Mouse (Mus musculus): Measurements from ENCODE around the gene Tbx6. TPM values are rescaled to one million over a fixed set of nuclear protein-coding genes. Genes with fewer than 3 reads are reported as not detected.

Tbx6 gene
- total RNA-seq (2021) = under 1 TPM; 0.52 to 0.59 TPM
- long read RNA-seq, experiment 1, partial matches to known transcripts = 0 of 1 reads
- long read RNA-seq, experiment 1, other reads (novel, unspliced or antisense) = 0 of 1 reads
- long read RNA-seq, experiment 2 = 0 reads

- no peak for DNase-seq (ENCODE audit: low spot score)
These were observed at the start of gene Tbx6 for GRCm38 (mm10) chr7:126780971-126781635. TSS of gene Tbx6 (plus strand) at chr7:126781483.

- no peak for DNase-seq (ENCODE audit: low spot score)
These were observed 45.2 kb upstream of the Tbx6 start for GRCm38 (mm10) chr7:126736122-126736521.

DNA sequence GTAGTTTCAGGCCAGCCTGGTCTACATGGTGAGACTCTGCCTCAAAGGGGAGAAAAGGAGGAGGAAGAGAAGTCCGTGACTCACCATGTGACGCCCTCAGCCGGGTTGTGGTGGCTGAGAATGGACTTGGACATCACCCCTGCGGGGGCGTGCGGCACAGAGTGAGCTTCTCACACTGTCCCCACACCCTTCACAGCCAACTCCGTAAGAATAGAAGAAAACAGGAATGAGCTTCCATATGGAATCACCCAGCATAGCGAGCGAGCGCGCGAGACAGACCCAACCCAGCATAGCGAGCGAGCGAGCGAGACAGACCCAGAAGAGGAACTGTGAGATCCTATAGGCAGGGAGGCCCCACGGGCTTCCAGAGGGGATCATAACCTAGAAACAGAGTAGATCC is 41.7 kb upstream of the Tbx6 start:
- no peak for DNase-seq (ENCODE audit: low spot score)

- DNase-seq (ENCODE audit: low spot score) = no peak
These were observed 41.0 kb upstream of the Tbx6 start for GRCm38 (mm10) chr7:126740132-126740735.

GRCm38 (mm10) chr7:126740977-126741376 is 40.3 kb upstream of the Tbx6 start:
- DNase-seq (ENCODE audit: low spot score) = no peak

GRCm38 (mm10) chr7:126741452-126741851 is 39.8 kb upstream of the Tbx6 start:
- no peak for DNase-seq (ENCODE audit: low spot score)

DNA sequence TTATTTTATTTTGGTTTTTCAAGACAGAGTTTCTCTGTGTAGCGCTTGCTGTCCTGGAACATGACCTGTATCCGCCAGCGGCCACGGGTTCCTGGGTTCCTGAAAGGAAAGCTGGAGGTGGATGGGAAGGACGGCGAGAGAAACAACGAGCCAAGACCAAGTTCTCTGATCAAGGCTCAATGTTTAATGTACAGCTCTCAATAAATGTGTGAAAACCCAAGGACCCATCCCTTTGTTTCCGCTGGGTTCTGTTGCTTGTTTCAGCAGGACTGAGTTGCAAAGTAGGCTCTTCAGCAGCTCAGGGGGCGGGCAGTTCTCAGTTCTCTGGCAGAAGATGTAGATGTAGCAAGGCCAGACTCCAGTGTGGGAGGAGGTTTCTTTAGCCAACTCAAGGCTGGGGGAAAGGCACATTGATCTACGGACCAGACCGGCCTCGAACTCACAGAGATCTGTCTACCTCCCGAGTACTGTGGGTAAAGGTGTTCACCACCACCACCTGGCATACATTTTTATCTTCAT is 39.3 kb upstream of the Tbx6 start:
- no peak for DNase-seq (ENCODE audit: low spot score)

DNA sequence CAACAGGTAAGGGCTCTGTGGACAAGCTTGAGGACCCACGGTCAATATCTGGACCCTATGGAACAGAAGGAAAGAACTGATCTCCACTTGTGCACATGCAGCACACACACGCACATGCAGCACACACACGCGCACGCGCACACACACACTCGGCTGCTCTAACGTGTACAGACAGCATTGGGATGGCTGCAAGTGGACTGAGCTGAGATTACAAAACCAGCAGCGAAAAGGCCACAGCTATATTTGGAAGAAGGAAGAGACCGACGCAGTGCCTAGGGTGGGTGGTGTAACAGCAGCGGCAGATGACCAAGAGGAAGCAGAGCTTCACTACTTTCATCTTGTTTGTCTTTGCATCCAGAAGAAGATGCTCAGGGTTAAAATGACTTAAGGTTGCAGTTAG is 35.2 kb upstream of the Tbx6 start:
- DNase-seq (ENCODE audit: low spot score) = no peak

GRCm38 (mm10) chr7:126746798-126747197 is 34.5 kb upstream of the Tbx6 start:
- no peak for DNase-seq (ENCODE audit: low spot score)

DNA sequence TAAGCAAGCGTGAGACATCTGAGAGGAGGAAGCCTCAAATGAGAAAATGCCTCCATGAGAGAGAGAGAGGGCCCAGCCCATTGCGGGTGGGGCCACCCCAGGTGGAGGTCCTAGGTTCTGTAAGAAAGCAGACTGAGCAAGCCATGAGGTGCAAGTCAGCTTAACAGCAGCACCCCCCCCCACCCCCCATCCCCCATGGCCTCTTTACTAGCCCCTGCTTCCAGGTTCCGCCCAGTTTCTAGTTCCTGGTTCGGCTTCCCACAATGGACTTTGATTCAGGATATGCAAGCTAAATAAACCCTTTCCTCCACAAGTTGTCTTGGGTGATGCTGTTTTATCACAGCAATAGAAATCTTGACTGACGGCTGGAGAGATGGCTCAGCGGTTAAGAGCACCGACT is 32.5 kb upstream of the Tbx6 start:
- no peak for DNase-seq (ENCODE audit: low spot score)

DNA sequence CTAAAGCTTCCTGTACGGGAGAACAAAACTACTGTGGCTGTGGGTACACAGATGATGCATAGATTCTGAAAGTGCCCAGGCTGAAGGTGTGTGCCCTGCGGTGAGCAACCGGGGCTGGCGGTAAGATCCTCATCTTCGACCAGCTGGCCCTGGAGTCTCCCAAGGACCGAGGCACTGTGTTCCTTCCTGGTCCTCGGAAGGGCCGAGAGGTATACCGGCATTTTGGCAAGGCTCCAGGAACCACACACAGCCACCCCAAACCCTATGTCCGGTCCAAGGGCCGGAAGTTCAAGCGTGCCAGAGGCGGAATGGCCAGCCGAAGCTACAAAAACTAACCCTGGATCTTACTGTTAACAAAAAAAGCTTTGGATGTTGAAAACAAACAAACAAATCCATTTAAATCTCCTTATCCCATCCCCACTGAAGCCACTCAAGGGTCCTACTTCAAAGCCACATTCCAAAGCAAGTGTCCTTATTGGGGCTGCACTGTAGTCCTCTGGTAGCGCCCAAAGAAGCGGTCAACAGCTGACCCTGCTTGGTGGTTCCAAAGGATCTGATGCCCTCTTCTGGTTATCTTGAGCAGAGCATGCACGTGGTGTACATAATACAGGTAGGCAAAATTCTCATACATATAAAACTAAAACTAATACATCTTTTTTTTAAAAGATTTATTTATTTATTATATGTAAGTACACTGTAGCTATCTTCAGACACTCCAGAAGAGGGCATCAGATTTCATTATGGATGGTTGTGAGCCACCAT is 31.5 kb upstream of the Tbx6 start:
- no peak for DNase-seq (ENCODE audit: low spot score)

DNA sequence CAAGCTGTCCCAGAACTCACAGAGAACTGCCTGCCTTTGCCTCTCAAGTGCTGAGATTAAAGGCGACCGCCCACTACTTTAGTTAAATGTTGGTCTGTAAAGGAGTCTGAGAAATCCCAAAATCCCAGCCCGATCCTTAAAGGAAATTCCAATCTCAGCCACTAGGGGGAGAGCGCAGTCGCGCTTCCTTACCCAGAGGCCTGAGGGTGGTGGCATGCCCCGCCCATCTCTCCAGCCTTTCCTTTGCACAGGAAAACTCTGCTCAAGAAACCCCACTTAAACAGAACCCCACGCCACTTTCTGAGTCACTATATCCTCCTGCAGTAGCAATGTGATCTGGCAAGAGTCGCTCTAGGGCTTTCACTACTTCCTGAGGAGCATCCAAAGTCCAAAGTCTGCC is 26.4 kb upstream of the Tbx6 start:
- DNase-seq (ENCODE audit: low spot score) = peak; percentile 83

DNA sequence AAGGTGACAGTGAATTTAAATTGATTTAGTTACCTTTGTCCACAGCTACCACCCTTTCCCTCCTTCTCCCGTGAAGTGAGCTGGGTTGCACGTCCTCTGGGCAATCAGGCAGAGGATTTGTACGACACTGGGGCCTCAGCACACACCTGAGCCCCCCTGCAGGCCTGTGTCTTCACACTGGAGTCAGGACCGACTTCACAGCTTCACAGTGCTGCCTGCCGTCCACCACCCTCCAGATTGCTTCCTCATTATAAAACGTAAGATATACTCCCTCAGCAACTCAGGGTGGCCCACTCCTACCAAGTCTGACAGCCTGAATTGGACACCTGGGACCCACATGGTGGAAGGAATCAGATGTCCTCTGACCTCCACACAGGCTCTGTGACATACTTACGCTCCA is 22.7 kb upstream of the Tbx6 start:
- DNase-seq (ENCODE audit: low spot score) = no peak

- peak; percentile 88 for DNase-seq (ENCODE audit: low spot score)
These were observed 22.1 kb upstream of the Tbx6 start, which contains the start of gene Mapk3 for GRCm38 (mm10) chr7:126759050-126759671. TSS of gene Mapk3 (plus strand) at chr7:126759601.

- DNase-seq (ENCODE audit: low spot score) = no peak
These were observed 21.5 kb upstream of the Tbx6 start for GRCm38 (mm10) chr7:126759672-126760390.

GRCm38 (mm10) chr7:126760391-126760802 is 20.9 kb upstream of the Tbx6 start:
- peak; percentile 72 for DNase-seq (ENCODE audit: low spot score)

GRCm38 (mm10) chr7:126760956-126761355 is 20.3 kb upstream of the Tbx6 start:
- no peak for DNase-seq (ENCODE audit: low spot score)

DNA sequence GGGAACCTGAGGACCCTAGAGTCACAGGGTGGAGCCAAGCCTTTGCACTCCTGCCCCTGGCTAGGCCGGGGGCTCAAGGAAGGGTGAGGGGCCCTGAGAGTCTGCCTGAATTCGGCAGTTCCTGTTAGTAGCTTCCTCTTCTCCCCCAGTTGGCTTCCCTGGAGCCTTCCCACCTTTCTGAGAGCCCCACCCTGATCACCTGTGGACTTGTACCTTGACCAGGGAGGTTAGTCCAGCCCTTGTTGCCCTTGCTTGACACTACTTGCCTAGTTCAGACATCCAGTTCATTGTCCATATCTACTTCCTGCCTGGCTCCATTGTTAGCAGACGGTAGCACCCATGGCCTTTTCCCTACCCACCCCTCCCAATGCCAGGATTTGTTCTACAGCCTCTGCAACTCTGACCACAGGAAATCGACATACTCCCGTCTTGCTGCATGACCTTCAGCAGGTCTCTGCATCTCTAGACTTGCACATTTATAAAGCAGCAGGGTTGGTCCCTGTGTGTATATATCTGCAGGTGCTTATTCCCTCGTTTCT is 19.7 kb upstream of the Tbx6 start:
- DNase-seq (ENCODE audit: low spot score) = no peak

- no peak for DNase-seq (ENCODE audit: low spot score)
These were observed 18.7 kb upstream of the Tbx6 start for GRCm38 (mm10) chr7:126762471-126763008.

DNA sequence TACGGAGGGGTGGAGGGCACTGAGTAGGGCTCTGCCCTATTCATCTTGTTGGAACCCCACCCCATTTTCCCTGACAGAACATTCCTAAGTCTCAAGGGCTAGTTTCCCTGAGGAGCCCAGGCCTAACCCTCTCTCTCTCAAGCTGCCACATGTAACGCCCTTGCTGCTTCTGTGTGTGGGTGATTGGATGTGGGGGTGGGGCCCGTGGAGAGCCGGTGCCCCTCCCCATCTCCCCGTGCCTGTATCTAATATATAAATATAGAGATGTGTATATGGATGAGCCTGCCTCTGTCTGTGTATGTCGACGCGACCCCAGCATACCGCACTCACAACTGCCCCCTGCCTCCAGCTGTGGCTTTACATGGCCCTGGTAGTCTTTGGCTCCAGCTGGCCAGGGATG is 15.7 kb upstream of the Tbx6 start:
- DNase-seq (ENCODE audit: low spot score) = no peak
